Mouse (Mus musculus) cerebellum, adult 2 months (tissue): Measurements from ENCODE around the gene Slc44a5. TPM values are rescaled to one million over a fixed set of nuclear protein-coding genes. Genes with fewer than 3 reads are reported as not detected.

Source experiments
- DNase-seq, 2 experiments: peaks; one replicate each; pipeline ENCODE4 v3.0.0; 2021
- H3K27ac ChIP-seq: fragments of 200-500 bp; 2 replicates; pipeline ENCODE4 v1.5.1; 2012; ENCODE audit warnings: low read length, control low read depth, inconsistent platforms; ENCODE audit not compliant: insufficient read depth
- H3K27me3 ChIP-seq: fragments of 200-500 bp; 2 replicates; pipeline ENCODE4 v1.6.1; 2012; ENCODE audit warnings: inconsistent platforms, mild to moderate bottlenecking, low read length, moderate library complexity; ENCODE audit not compliant: control insufficient read depth, insufficient read depth
- H3K4me1 ChIP-seq: fragments of 200-500 bp; 2 replicates; pipeline ENCODE4 v1.6.1; 2011; ENCODE audit warnings: low read length; ENCODE audit not compliant: control insufficient read depth, insufficient read depth
- H3K4me3 ChIP-seq: fragments of 200-500 bp; replicated peaks from 2 replicates; pipeline ENCODE3; 2011; ENCODE audit warnings: mild to moderate bottlenecking, low read depth, low read length, control low read depth; ENCODE audit not compliant: insufficient read depth
- CTCF ChIP-seq: fragments of 200-500 bp; IDR thresholded peaks from 2 replicates; pipeline ENCODE4 v1.5.1; 2011; ENCODE audit warnings: low read depth, mild to moderate bottlenecking, control low read depth, low read length, moderate library complexity, borderline replicate concordance; ENCODE audit not compliant: insufficient read depth
- POLR2A ChIP-seq: fragments of 200-500 bp; IDR thresholded peaks from 2 replicates; pipeline ENCODE4 v1.6.1; 2011; ENCODE audit warnings: low read length, control low read depth, borderline replicate concordance; ENCODE audit not compliant: insufficient read depth
- WGBS: fragments of 180-500 bp; shearing (Covaris S2); methylation state at CpG from one replicate; pipeline ENCODE4 v1.1.7; 2018; 5-methylcytosine and 5-hydroxymethylcytosine counted together
- polyA plus RNA-seq: library from polyadenylated mRNA; depleted of rRNA; stranded (reverse); fragments of >200 nt; gene quantifications from 2 replicates; pipeline ENCODE4 v1.2.3, GENCODE M21; 2012

Gene Slc44a5
- polyA plus RNA-seq, 1 experiment = 3.4 TPM

GRCm38 (mm10) chr3:154165882-154166281 is 192.6 kb downstream of the Slc44a5 start:
- WGBS = 91% methylated on average over 4 of the region's 4 CpGs
- no peaks in the 10 kb centered on the region for H3K4me1 ChIP-seq
- no peak for TF ChIP-seq POLR2A
- TF ChIP-seq CTCF = no peak
- H3K4me3 ChIP-seq = no peak overlapping the region
- DNase-seq = no peak
- H3K27me3 ChIP-seq = no peaks in the 10 kb centered on the region
- H3K27ac ChIP-seq = no peak overlapping the region

GRCm38 (mm10) chr3:154171881-154172592 is 198.8 kb downstream of the Slc44a5 start:
- TF ChIP-seq POLR2A (no peak), CTCF (no peak)
- WGBS = 22% methylated on average over 10 of the region's 10 CpGs
- no peaks in the 10 kb centered on the region for H3K27me3 ChIP-seq
- DNase-seq = peak in 1 of 2 experiments; percentile 4
- H3K27ac ChIP-seq = no peak overlapping the region
- H3K4me3 ChIP-seq = no peak overlapping the region
- peaks cover 4% of the 10 kb centered on the region; the same call in 1 of the 2 replicates for H3K4me1 ChIP-seq

- Histone ChIP-seq H3K4me3 (no peak overlapping the region), H3K4me1 (peaks cover 4% of the 10 kb centered on the region; the same call in 1 of the 2 replicates), H3K27me3 (no peaks in the 10 kb centered on the region), H3K27ac (no peak overlapping the region)
- WGBS = 72% methylated on average over 5 of the region's 5 CpGs
- TF ChIP-seq POLR2A (no peak), CTCF (no peak)
- DNase-seq = no peak
These were observed 199.3 kb downstream of the Slc44a5 start for GRCm38 (mm10) chr3:154172593-154172965.

- no peak for DNase-seq
- Histone ChIP-seq H3K27ac (no peak overlapping the region), H3K27me3 (no peaks in the 10 kb centered on the region), H3K4me3 (no peak overlapping the region), H3K4me1 (peaks cover 4% of the 10 kb centered on the region; the same call in 1 of the 2 replicates)
- 86% methylated on average over 1 of the region's 1 CpGs for WGBS
- no peak for TF ChIP-seq CTCF
- no peak for TF ChIP-seq POLR2A
These were observed 200.3 kb downstream of the Slc44a5 start for GRCm38 (mm10) chr3:154173556-154173955.

GRCm38 (mm10) chr3:154174031-154174430 is 200.8 kb downstream of the Slc44a5 start:
- DNase-seq = no peak
- peaks cover 4% of the 10 kb centered on the region; the same call in 1 of the 2 replicates for H3K4me1 ChIP-seq
- H3K27ac ChIP-seq = no peak overlapping the region
- H3K4me3 ChIP-seq = no peak overlapping the region
- H3K27me3 ChIP-seq = no peaks in the 10 kb centered on the region
- TF ChIP-seq POLR2A = no peak
- no peak for TF ChIP-seq CTCF
- 79% methylated on average over 9 of the region's 9 CpGs for WGBS

GRCm38 (mm10) chr3:154174766-154175165 is 201.5 kb downstream of the Slc44a5 start:
- Histone ChIP-seq H3K27me3 (no peaks in the 10 kb centered on the region), H3K4me1 (peaks cover 4% of the 10 kb centered on the region; the same call in 1 of the 2 replicates), H3K27ac (no peak overlapping the region), H3K4me3 (no peak overlapping the region)
- no peak for DNase-seq
- no peak for TF ChIP-seq POLR2A
- no peak for TF ChIP-seq CTCF
- 91% methylated on average over 7 of the region's 7 CpGs for WGBS

DNA sequence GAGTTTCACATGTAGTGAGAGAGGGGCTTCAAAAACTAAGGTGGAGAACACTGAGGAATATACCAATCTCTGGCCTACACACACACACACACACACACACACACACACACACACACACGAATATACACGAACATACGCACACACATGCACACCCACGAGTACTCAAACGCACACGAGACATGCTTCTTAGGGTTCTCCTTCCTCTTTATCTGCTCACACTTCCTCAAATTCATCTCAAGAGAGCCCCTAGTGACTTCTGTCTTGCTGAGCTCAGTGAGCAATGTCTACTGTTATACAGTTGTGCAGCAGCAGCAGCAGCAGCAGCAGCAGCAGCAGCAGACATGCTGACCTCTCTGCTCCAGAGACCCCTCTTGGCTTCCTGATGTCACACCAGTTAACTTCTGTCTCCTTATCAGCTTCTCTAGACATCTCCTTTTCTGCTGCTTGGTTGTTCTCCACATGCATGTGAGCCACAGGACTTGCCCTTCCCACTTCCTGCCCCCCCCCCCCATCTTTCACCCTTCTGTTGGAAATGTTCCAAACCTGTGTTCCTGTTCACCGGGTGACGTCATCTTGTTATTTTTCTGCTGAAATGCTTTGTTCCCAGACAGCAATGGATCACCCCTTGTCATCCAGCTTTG is 204.5 kb downstream of the Slc44a5 start:
- Histone ChIP-seq H3K4me3 (no peak overlapping the region), H3K27me3 (no peaks in the 10 kb centered on the region), H3K27ac (no peak overlapping the region), H3K4me1 (no peaks in the 10 kb centered on the region)
- 70% methylated on average over 8 of the region's 8 CpGs for WGBS
- no peak for TF ChIP-seq CTCF
- no peak for TF ChIP-seq POLR2A
- no peak for DNase-seq

- DNase-seq = no peak
- H3K27ac ChIP-seq = no peak overlapping the region
- no peak overlapping the region for H3K4me3 ChIP-seq
- WGBS = 95% methylated on average over 2 of the region's 3 CpGs
- no peaks in the 10 kb centered on the region for H3K27me3 ChIP-seq
- H3K4me1 ChIP-seq = no peaks in the 10 kb centered on the region
- TF ChIP-seq POLR2A (no peak), CTCF (no peak)
These were observed 206.2 kb downstream of the Slc44a5 start for GRCm38 (mm10) chr3:154179423-154179920.
